Mouse (Mus musculus) telencephalon, adult 2 months (tissue): ENCODE data around the gene Tdgf1.

Source experiments
- DNase-seq: peaks from one replicate; pipeline ENCODE4 v3.0.0-alpha.2; 2011; ENCODE audit warnings: low read depth, low spot score

The Tdgf1 gene

DNA sequence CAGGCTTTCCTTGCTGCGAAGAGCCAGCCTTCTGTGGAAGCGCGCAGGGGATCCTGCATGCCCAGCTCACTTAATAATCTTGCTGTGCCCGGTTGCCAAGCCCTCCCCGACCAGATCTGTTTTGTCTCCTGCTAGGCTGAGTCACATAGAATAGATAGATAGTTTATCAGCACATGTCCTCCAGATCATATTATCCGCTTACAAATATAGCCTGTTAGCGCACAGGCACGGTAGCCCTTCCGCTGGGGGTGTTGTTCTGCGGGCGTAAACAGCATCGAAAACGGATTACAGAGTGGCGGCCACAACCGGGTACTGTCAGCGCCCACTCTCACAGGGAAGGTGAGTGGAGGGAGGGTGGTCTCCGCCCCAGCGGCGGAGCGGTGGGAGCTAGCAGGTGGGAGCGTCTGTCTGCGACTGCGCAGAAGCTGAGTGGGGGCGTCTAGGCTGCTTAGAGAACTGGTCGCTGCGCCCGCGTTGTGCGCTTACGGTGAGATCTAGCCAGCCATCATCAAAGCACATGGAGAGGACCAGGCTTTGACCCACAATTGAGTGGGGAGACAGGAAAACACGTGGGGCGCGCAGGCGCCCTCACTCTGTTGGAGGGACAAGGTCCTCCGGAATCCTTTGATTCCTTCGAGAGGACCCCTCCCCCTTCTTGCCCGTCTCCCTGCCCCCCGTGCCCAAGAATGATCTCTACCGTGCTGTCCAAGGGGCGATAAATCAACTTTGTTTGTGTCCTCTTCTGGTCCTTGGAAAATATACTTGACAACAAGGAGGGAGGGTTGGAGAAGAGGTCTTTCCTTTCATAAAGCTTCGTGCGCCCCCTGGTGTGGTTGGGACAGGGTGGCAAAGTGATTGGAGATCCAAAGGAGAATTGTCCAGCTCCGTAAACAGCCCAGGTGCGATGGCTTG is 7.8 kb upstream of the Tdgf1 start:
- peak; percentile 54 for DNase-seq

DNA sequence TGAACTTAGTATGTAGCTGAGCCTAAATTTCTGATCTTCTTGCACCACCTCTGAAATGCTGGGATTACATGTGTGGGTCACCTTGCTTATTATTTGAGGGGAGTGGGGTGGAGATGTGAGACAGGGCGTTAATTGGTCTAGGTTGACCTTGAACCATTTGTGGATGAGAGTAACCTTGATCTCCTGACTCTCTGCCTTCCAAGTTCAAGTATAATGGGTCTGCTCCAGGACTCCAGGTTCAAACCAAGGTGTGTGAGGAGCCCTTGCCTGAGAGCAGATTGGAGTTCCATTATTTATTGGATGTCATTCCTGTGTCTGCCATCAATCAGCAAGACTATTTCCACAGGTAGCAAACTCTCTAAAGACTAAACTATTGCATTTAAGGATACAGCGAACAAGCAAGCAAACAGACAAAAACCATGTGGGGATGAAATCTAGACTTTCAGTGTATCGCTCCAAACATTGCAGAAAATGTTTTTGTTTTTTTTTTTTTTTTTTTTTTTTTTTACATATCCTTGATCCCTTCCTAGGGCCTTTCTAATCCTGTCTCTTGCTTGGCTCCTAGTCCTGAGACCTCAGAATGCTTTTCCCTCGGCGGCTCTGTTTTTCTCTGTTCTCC is 7.1 kb upstream of the Tdgf1 start:
- DNase-seq, result no peak

GRCm38 (mm10) chr9:110952398-110952797 is 6.4 kb upstream of the Tdgf1 start:
- DNase-seq, result no peak

DNA sequence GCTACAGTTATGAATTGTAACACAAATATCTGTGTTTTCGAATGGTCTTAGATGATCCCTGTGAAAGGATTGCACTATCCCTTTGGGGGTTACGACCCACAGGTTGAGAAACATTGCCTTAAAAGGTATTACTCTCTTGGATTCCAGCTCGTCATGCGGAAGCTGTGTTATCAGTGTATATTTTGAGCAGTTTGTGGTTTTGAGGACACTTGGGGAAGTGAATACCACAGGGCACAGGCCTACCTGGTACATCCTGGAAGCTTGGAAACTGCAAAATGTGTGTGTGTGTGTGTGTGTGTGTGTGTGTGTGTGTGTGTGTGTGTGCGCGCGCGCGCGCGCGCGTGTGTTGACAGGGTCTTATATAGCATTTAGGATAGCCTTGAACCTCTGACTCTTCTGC is 5.9 kb upstream of the Tdgf1 start:
- no peak for DNase-seq

- DNase-seq, result no peak
These were observed 5.4 kb upstream of the Tdgf1 start, which contains the start of gene Lrrc2 for GRCm38 (mm10) chr9:110951397-110951796. TSS of gene Lrrc2 (plus strand) at chr9:110951545.

GRCm38 (mm10) chr9:110950109-110950508 is 4.2 kb upstream of the Tdgf1 start:
- DNase-seq, result no peak

DNA sequence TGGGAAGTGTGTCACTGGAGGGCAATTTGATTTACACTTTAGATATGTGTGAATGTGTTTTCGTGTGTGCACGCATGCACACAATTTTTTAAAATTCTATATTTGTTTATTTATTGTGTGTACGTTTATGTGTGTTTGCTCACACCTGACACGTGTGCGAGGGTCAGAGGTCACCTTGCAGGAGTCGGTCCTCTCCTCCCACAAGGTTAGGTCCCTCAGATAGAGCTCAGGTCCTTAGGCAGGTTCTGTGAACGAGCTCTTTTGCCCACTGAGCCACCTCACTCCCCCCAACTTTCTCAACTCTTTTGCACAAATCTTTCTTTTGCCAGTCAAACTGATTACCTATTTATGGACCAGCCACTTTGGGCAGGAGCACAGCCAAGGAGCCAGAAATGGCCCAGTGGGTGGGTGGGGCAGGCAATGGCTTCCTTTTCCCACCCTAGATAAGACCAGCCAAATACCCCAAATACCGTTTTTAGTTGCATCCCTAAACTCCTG is 2.9 kb upstream of the Tdgf1 start:
- DNase-seq, result no peak

DNA sequence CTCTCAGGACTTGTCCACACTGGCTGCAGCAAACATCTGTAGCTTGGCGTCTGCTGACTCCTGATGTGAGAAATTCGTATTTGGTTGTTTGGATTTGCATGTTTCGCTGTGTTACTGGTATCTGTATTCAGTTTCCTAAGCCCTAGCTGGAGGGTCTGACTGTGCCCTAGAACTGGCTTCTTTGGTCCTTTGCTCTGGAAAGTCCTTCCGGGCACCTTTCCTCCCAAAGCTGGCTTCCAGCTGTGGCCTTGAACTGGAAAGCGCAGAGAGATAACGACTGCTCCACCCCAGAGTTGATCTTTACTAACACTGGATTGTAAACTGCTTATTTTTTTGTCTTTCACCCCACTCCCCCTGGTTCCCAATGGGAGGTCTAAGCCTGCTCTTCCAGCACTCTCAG is 1.9 kb upstream of the Tdgf1 start:
- DNase-seq, result no peak

- no peak for DNase-seq
These were observed 1.3 kb upstream of the Tdgf1 start for GRCm38 (mm10) chr9:110947261-110947661.

- no peak for DNase-seq
These were observed 638 bp upstream of the Tdgf1 start for GRCm38 (mm10) chr9:110946548-110947044.

DNA sequence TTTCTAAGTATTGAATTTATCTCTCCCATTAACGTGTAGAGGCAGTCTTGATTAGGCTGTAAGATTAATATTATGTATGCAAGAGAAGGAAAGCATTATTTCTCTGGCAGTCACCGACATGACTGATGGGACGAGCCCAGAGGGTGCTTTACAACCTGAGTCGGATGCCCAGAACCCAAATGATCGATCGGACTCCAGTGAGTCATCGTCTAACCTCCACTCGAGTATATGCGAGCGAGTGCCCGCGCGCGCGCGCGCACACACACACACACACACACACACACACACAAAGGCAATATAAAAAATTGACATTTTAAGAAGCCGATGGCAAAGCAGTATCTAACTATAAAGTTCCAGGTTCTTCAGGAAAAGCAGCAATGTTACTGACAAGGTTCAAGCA is 615 bp downstream of the Tdgf1 start:
- no peak for DNase-seq

- no peak for DNase-seq
These were observed 1.7 kb downstream of the Tdgf1 start for GRCm38 (mm10) chr9:110944265-110944664.

- no peak for DNase-seq
These were observed 8.2 kb downstream of the Tdgf1 start for GRCm38 (mm10) chr9:110937506-110938490.

GRCm38 (mm10) chr9:110935941-110936340 is 10.0 kb downstream of the Tdgf1 start:
- DNase-seq, result no peak

DNA sequence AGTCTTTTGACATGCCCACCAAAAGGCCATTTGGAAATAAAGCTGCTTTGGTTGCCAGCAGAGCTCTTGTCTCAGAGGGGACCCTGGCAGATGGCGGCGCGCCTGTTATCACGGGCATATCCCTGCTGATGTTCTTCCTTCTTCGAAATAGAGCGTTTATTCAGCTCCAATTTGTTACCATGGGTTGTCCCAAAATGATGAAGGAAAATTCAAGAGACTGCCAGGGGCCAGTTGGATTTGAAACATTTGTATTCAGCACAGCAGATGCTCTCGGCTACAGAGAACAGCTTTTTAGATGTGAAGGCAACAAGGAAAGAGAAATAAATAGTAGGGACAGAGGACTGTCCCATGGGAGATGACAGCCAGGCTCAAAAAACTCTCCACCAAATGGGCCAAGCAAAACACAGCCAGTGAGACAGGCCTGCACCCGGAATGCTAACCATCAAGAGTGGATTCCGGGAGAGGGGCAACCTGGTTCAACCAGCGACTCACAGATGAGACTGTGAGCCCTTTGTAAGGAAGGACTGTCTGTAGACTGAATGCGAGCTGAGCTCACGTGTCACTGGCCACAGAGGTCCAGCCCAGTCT is 12.0 kb downstream of the Tdgf1 start:
- DNase-seq, result no peak

- no peak for DNase-seq
These were observed 14.4 kb downstream of the Tdgf1 start for GRCm38 (mm10) chr9:110931573-110931972.

- no peak for DNase-seq
These were observed 23.2 kb downstream of the Tdgf1 start for GRCm38 (mm10) chr9:110922759-110923158.

- DNase-seq, result no peak
These were observed 25.1 kb downstream of the Tdgf1 start for GRCm38 (mm10) chr9:110920665-110921419.

GRCm38 (mm10) chr9:110916786-110917185 is 29.2 kb downstream of the Tdgf1 start, which contains the start of gene Fam240a:
TSS of gene Fam240a (minus strand) at chr9:110916861.
- no peak for DNase-seq

DNA sequence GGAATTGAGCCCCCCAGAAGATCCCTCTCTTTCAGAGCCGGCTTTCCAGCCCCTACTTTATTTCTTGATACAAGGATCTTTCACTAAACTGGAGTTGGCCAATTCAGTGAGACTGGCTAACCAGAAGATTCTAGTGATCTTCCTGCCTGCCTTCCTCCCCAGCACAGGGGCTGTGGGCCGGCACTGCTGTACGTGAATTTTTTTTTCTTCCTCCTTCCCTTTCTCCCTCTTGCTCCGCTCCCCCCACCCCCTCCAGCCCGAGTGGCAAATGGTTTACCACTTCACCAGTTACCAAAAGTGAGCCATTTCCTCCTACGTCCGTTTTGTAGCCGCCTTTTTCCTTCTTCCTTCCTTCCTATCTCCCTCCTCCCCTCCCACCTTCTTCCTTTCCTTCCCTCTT is 30.5 kb downstream of the Tdgf1 start:
- DNase-seq, result no peak
